Mouse (Mus musculus): ENCODE results near the gene Rbsn. TPM values are rescaled to one million over a fixed set of nuclear protein-coding genes. Genes with fewer than 3 reads are reported as not detected.
A peak's percentile ranks its signal among the peaks of the same experiment; 100 is the strongest.

Rbsn gene
- total and polyA plus RNA-seq, 2 experiments: 4.1 to 6.7 TPM

DNA sequence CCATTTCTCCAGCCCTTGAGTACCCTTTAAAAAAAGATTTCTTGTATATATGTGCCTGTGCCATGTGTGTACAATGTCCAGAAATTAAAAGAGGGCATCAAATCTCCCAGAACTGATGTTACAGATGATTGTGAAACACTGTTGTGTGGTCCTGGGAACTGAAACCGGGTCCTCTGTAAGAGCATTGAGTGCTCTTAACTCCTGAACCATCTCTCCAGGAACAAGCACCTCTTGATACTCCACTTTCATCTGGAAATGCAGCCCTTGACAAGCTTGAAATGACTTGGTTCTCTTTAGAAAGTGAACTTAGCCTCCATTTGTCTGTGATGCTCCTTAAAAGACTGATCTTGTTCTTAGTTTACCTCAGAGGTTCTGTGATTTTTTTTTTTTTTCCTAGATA, 52.0 kb downstream of the Rbsn start:
- Histone ChIP-seq H3K27ac (replicated peaks; ENCODE audit: insufficient read depth, low read depth, low read length) (no peak overlapping the region), H3K9ac (ENCODE audit: low read depth, low read length) (no peak overlapping the region), H3K4me3 (ENCODE audit: insufficient read depth, low read depth, low read length) (no peak overlapping the region), H3K4me1 (ENCODE audit: control insufficient read depth, insufficient read depth, low read length) (no peaks in the 10 kb centered on the region), H3K79me2 (ENCODE audit: control insufficient read depth, insufficient read depth, low read length) (no peaks in the 10 kb centered on the region), H3K27me3 (ENCODE audit: control insufficient read depth, insufficient read depth, low read length) (no peaks in the 10 kb centered on the region), H3K36me3 (ENCODE audit: control insufficient read depth, insufficient read depth, low read length) (peaks cover 76% of the 10 kb centered on the region)
- TF ChIP-seq CTCF (IDR thresholded peaks at IDR 0.05; ENCODE audit: low read depth, low read length) (no peak), POLR2A (IDR thresholded peaks at IDR 0.05; ENCODE audit: extremely low read depth, insufficient read depth, low read length) (no peak)
- WGBS: 88% methylated on average over 1 of the region's 1 CpGs
- DNase-seq (ENCODE audit: extremely low read depth, low read depth, low spot score): no peak

DNA sequence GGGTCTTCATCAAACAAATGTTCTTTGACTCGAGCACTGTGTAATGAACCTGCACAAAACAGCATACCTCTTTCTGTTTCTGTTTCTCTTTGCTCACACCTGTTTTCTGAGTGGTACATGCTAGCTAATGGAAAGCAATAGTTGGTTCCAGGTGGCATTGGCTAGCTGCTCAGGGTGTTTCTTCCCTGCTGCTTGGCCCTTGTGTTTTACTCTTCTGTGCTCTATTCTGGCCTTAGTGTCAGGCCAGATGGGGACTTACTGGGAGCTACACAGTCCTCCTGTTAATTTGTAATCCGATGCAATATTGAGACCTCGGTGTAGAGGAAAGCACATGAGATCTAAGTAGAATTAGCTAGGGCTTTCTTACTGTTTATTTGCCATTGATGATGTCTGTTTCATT, 55.9 kb downstream of the Rbsn start:
- no peaks in the 10 kb centered on the region for H3K27me3 ChIP-seq (ENCODE audit: control insufficient read depth, insufficient read depth, low read length)
- WGBS: 84% methylated on average over 3 of the region's 3 CpGs

DNA sequence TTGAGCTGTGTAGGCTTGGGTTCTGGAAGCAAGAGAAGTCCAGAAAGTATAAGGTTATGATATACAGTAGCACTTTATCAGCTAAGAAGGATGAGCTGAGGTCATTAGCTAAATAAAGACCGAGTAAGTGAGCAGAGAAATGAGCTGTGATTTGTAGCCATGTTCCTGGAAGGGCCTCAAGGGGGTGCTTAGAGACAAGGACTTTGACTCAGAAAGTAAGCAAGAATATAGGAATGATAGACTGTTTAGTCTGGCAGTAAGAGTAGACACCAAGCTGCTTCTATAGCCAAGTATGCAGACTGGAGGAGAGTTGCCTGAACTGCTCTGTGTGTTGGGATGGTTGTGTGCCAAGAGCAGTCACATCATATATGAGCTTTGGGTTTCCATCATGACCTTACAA, 61.0 kb downstream of the Rbsn start:
- H3K27ac ChIP-seq (replicated peaks; ENCODE audit: insufficient read depth, low read depth, low read length): no peak overlapping the region
- no peak overlapping the region for H3K9ac ChIP-seq (ENCODE audit: low read depth, low read length)
- H3K4me1 ChIP-seq (ENCODE audit: control insufficient read depth, insufficient read depth, low read length): no peaks in the 10 kb centered on the region
- H3K4me3 ChIP-seq (ENCODE audit: insufficient read depth, low read depth, low read length): no peak overlapping the region
- 86% methylated on average over 1 of the region's 1 CpGs for WGBS
- DNase-seq (ENCODE audit: extremely low read depth, low read depth, low spot score): no peak
- H3K79me2 ChIP-seq (ENCODE audit: control insufficient read depth, insufficient read depth, low read length): no peaks in the 10 kb centered on the region
- no peak for TF ChIP-seq POLR2A (IDR thresholded peaks at IDR 0.05; ENCODE audit: extremely low read depth, insufficient read depth, low read length)
- TF ChIP-seq CTCF (IDR thresholded peaks at IDR 0.05; ENCODE audit: low read depth, low read length): no peak
- peaks cover 69% of the 10 kb centered on the region for H3K36me3 ChIP-seq (ENCODE audit: control insufficient read depth, insufficient read depth, low read length)
- no peaks in the 10 kb centered on the region for H3K27me3 ChIP-seq (ENCODE audit: control insufficient read depth, insufficient read depth, low read length)

More for the DNA sequence above, 55.9 kb downstream of the Rbsn start:
- H3K36me3 ChIP-seq (ENCODE audit: control insufficient read depth, insufficient read depth, low read length): peaks cover 87% of the 10 kb centered on the region
- H3K4me3 ChIP-seq (ENCODE audit: insufficient read depth, low read depth, low read length): no peak overlapping the region
- H3K27ac ChIP-seq (replicated peaks; ENCODE audit: insufficient read depth, low read depth, low read length): no peak overlapping the region
- no peak for DNase-seq (ENCODE audit: extremely low read depth, low read depth, low spot score)
- TF ChIP-seq CTCF (IDR thresholded peaks at IDR 0.05; ENCODE audit: low read depth, low read length) (no peak), POLR2A (IDR thresholded peaks at IDR 0.05; ENCODE audit: extremely low read depth, insufficient read depth, low read length) (no peak)
- no peaks in the 10 kb centered on the region for H3K79me2 ChIP-seq (ENCODE audit: control insufficient read depth, insufficient read depth, low read length)
- H3K9ac ChIP-seq (ENCODE audit: low read depth, low read length): no peak overlapping the region
- H3K4me1 ChIP-seq (ENCODE audit: control insufficient read depth, insufficient read depth, low read length): no peaks in the 10 kb centered on the region

DNA sequence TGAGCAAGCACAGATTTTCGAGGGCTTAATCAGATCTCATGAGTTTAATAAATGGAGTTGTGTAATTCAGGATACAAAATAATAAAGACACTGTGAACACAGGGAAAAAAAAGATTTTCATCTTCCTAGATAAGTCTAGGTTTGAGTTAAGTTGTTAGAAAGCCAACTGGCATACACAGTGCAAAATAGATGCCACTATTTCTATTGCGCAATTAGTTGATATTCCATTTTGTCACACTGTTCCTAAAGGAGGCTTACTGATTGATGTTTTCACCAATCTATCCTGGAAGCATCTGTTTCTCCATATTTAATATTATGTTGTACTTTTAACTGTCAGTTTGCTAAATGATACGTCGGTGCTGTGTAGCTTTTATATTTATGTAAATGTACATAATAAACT, 68.8 kb downstream of the Rbsn start:
- H3K36me3 ChIP-seq (ENCODE audit: control insufficient read depth, insufficient read depth, low read length): peaks cover 19% of the 10 kb centered on the region
- peak; percentile 59 for DNase-seq (ENCODE audit: extremely low read depth, low read depth, low spot score)
- no peak overlapping the region for H3K9ac ChIP-seq (ENCODE audit: low read depth, low read length)
- no peaks in the 10 kb centered on the region for H3K27me3 ChIP-seq (ENCODE audit: control insufficient read depth, insufficient read depth, low read length)
- H3K4me3 ChIP-seq (ENCODE audit: insufficient read depth, low read depth, low read length): no peak overlapping the region
- TF ChIP-seq CTCF (IDR thresholded peaks at IDR 0.05; ENCODE audit: low read depth, low read length) (no peak), POLR2A (IDR thresholded peaks at IDR 0.05; ENCODE audit: extremely low read depth, insufficient read depth, low read length) (no peak)
- H3K79me2 ChIP-seq (ENCODE audit: control insufficient read depth, insufficient read depth, low read length): no peaks in the 10 kb centered on the region; the same call in 1 of the 2 replicates
- no peaks in the 10 kb centered on the region; the same call in 1 of the 2 replicates for H3K4me1 ChIP-seq (ENCODE audit: control insufficient read depth, insufficient read depth, low read length)
- H3K27ac ChIP-seq (replicated peaks; ENCODE audit: insufficient read depth, low read depth, low read length): no peak overlapping the region
- WGBS: 95% methylated on average over 4 of the region's 4 CpGs

Other genes starting within 250 kb of the Rbsn start
- 4.7 and 6.4 TPM in 2 replicates for gene Fgd5, start 236.0 kb downstream of the Rbsn start, total RNA-seq (2014; rRNA removed)
- 1.4 and 1.9 TPM in 2 replicates for gene Fgd5, start 236.0 kb downstream of the Rbsn start, polyA plus RNA-seq (2012; rRNA removed)
- 16.3 and 18.4 TPM in 2 replicates for gene Nr2c2, start 123.5 kb downstream of the Rbsn start, total RNA-seq (2014; rRNA removed)
- gene Nr2c2, start 123.5 kb downstream of the Rbsn start, polyA plus RNA-seq (2012; rRNA removed): 4.8 and 5.2 TPM in 2 replicates
- 9.7 and 10.0 TPM in 2 replicates for gene Mrps25, start 30.9 kb downstream of the Rbsn start, total RNA-seq (2014; rRNA removed)
- gene Mrps25, start 30.9 kb downstream of the Rbsn start, polyA plus RNA-seq (2012; rRNA removed): 5.0 and 5.6 TPM in 2 replicates
- not detected in 2 replicates for gene Trh, start 29.7 kb upstream of the Rbsn start, total RNA-seq (2014; rRNA removed)
- gene Trh, start 29.7 kb upstream of the Rbsn start, polyA plus RNA-seq (2012; rRNA removed): not detected in 2 replicates